Mouse (Mus musculus) small intestine, adult 2 months (tissue): Measurements from ENCODE around the gene Mecom. TPM values are rescaled to one million over a fixed set of nuclear protein-coding genes. Genes with fewer than 3 reads are reported as not detected.
"Not testable (repeated sequence)": the region's sequence is repeated elsewhere in the genome, so short reads cannot be mapped to it uniquely, and the experiment has no call there.

Experiments used
- H3K27ac ChIP-seq: fragments of 200-500 bp; 2 replicates; pipeline ENCODE4 v1.5.1; 2012; ENCODE audit warnings: low read depth, low read length, control low read depth, inconsistent platforms; ENCODE audit not compliant: insufficient read depth
- H3K27me3 ChIP-seq: fragments of 200-500 bp; 2 replicates; pipeline ENCODE4 v1.6.1; 2012; ENCODE audit warnings: mild to moderate bottlenecking, moderate library complexity, low read length, inconsistent platforms; ENCODE audit not compliant: control insufficient read depth, insufficient read depth
- H3K36me3 ChIP-seq: fragments of 200-500 bp; 2 replicates; pipeline ENCODE4 v1.6.1; 2012; ENCODE audit warnings: mild to moderate bottlenecking, low read length, control low read depth, inconsistent platforms; ENCODE audit not compliant: control insufficient read depth, insufficient read depth
- H3K4me1 ChIP-seq: fragments of 200-500 bp; 2 replicates; pipeline ENCODE4 v1.6.1; 2012; ENCODE audit warnings: low read length, inconsistent platforms, mixed read lengths; ENCODE audit not compliant: control insufficient read depth, insufficient read depth, insufficient read length
- H3K4me3 ChIP-seq: fragments of 200-500 bp; 2 replicates; pipeline ENCODE4 v1.5.1; 2012; ENCODE audit warnings: low read depth, mild to moderate bottlenecking, control low read depth, inconsistent platforms, low read length, moderate library complexity
- CTCF ChIP-seq: fragments of 200-500 bp; IDR thresholded peaks from 2 replicates; pipeline ENCODE4 v1.5.1; 2012; ENCODE audit warnings: low read depth, mild to moderate bottlenecking, control low read depth, inconsistent platforms, low read length, moderate library complexity, mixed read lengths; ENCODE audit not compliant: insufficient replicate concordance, insufficient read length; ENCODE audit errors: extremely low read depth
- POLR2A ChIP-seq: fragments of 200-500 bp; IDR thresholded peaks from 2 replicates; pipeline ENCODE4 v1.6.1; 2012; ENCODE audit warnings: low read depth, mild to moderate bottlenecking, control low read depth, inconsistent platforms, low read length, moderate library complexity
- WGBS: fragments of 180-500 bp; shearing (Covaris S2); methylation state at CpG from one replicate; pipeline ENCODE4 v1.1.7; 2018; 5-methylcytosine and 5-hydroxymethylcytosine counted together
- polyA plus RNA-seq: library from polyadenylated mRNA; depleted of rRNA; stranded (reverse); fragments of >200 nt; gene quantifications from 2 replicates; pipeline ENCODE4 v1.2.3, GENCODE M21; 2012

Mecom gene
- polyA plus RNA-seq, 1 experiment = 2.8 TPM

DNA sequence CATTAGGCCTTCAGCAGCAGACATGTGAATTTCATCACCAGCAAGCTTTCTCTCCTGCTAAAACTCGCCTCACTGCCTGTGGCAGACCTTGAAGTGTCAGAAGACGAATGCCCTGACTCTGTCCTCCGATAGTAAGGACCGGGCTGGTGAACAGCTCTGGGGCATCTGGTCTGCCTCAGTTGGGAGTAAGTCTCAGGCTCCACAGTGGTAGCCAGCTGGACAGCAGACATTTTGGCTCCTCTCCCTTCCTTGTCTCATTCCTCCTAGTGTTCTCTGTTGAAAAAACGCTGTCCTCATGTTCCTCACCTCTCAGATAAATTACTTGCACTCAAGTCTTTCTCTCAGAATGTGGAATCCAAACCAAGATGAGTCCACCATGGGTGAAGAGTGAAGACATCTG is 3.5 kb downstream of the Mecom start:
- WGBS = 74% methylated on average over 5 of the region's 5 CpGs
- Histone ChIP-seq H3K27ac (no peak overlapping the region), H3K4me3 (no peak overlapping the region), H3K36me3 (no peaks in the 10 kb centered on the region), H3K4me1 (peaks cover under 1% of the 10 kb centered on the region; the same call in 1 of the 2 replicates), H3K27me3 (no peaks in the 10 kb centered on the region)
- TF ChIP-seq CTCF (no peak), POLR2A (no peak)

DNA sequence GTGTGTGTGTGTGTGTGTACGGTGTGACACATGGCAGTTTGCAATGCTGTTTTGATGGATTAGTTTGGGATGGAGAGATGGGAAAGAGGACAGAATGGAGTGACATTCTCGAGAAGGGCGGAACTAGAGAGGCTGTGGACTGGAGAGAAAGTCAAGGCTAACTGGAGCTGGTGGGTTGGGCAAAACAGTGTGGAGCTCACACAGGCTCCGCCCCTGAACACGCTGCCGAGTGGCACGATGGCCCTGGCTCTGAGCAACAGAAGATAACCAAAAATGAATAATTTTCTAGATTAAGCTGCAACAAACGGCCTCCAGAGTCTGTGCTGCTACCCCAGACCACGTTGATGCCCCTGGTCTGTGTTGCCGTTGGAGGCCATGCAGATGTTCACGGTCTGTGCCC is 12.0 kb downstream of the Mecom start:
- WGBS = 60% methylated on average over 11 of the region's 11 CpGs
- H3K4me1 ChIP-seq = no peaks in the 10 kb centered on the region
- H3K4me3 ChIP-seq = no peak overlapping the region
- H3K36me3 ChIP-seq = no peaks in the 10 kb centered on the region
- no peak for TF ChIP-seq POLR2A
- TF ChIP-seq CTCF = no peak
- no peaks in the 10 kb centered on the region for H3K27me3 ChIP-seq
- H3K27ac ChIP-seq = no peak overlapping the region

DNA sequence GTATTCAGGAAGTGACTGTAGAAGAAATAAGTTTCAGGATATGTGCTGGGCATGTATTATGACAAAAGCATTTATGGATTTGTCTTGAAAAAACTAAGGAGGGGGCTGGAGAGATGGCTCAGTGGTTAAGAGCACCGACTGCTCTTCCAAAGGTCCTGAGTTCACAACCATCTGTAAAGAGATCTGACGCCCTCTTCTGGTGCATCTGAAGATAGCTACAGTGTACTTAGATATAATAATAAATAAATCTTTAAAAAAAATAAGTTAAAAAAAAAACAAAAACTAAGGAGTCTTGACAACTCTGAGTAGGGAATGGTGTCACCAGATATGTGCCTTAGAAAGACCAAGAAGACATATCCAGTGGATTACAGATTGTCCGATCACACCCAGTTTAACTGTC is 27.1 kb downstream of the Mecom start:
- not testable (repeated sequence) for H3K4me3 ChIP-seq, H3K27ac ChIP-seq, H3K36me3 ChIP-seq, H3K4me1 ChIP-seq
- H3K27me3 ChIP-seq = peaks cover 16% of the 10 kb centered on the region
- WGBS = 47% methylated on average over 3 of the region's 3 CpGs

GRCm38 (mm10) chr3:30519425-30519824 is 28.4 kb downstream of the Mecom start:
- no peak for TF ChIP-seq CTCF
- TF ChIP-seq POLR2A = no peak
- Histone ChIP-seq H3K4me3 (no peak overlapping the region), H3K27me3 (peaks cover 30% of the 10 kb centered on the region), H3K4me1 (peaks cover 2% of the 10 kb centered on the region; the same call in 1 of the 2 replicates), H3K27ac (no peak overlapping the region), H3K36me3 (no peaks in the 10 kb centered on the region)
- 46% methylated on average over 1 of the region's 1 CpGs for WGBS

DNA sequence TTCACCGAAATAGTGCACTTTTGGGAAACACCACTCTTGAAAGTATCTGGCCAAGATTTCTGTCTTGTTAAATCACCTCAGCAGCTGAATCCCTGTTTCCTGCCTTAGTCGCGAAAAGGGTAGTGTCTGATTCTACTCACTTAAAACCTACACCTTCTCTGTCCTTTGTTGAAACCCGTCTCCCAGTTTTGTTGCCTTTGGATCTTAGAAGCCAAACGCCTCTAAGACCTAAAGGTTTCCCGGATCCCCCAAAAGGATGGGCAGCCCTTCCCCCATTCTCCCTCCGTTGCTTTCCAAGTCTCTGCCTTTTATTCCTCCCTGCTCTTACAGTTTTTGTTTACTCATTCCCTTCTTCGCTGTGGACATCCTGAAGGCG is 32.0 kb downstream of the Mecom start:
- TF ChIP-seq CTCF = no peak
- TF ChIP-seq POLR2A = no peak
- no peak overlapping the region for H3K27ac ChIP-seq
- 21% methylated on average over 9 of the region's 9 CpGs for WGBS
- H3K4me1 ChIP-seq = peaks cover 5% of the 10 kb centered on the region; the same call in 1 of the 2 replicates
- H3K4me3 ChIP-seq = no peak overlapping the region
- H3K27me3 ChIP-seq = peaks cover 59% of the 10 kb centered on the region
- no peaks in the 10 kb centered on the region for H3K36me3 ChIP-seq

DNA sequence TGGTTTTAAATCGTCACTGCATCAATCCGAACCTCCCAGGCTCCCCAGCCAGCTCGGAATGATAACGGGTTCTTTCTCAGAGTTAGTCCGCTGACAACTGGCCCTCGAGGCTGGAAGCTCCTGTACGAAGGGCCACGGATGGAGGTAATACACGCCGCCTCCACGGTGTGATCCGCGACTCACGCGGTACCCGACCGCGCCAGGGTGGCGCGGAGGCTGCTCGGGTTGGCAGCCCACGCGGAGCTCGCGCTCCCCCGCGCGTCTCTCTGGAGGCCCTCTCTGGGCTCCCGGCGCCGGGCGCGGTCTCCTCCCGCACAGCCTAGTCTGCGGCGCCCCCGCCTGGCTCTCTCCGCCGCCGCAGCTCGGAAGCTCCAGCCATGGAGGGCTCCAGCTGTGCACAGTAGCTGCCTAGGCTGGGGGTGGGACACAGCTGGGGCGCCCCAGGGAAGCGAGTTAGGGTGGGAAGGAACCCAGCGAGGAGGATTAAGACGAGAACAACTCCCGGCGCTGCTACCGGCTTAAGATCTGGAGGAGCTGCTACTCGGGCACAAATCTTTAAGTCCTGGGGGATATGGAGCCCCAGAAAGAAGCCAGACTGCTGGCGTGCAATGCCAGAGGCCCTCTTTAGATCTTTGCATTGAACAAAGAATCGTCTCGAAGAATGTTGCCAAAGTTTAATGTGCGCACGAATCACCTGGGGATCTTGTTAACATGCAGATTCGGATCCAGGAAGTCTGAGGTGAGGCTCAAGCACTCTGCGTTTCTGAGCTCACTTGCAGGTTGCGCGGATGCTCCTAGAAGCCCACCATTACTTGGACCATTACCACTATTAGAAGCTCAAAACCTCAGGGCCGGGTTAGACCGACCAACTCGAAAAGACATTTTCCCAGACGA is 32.7 kb downstream of the Mecom start:
- WGBS = 2% methylated on average over 62 of the region's 62 CpGs
- peak; percentile 29; the same call in 1 of the 2 replicates for TF ChIP-seq CTCF
- TF ChIP-seq POLR2A = no peak
- Histone ChIP-seq H3K27ac (no peak overlapping the region), H3K36me3 (no peaks in the 10 kb centered on the region), H3K4me1 (peaks cover 5% of the 10 kb centered on the region; the same call in 1 of the 2 replicates), H3K27me3 (peaks cover 65% of the 10 kb centered on the region), H3K4me3 (peak overlapping the region; percentile 61)

- Histone ChIP-seq H3K4me1 (peaks cover 6% of the 10 kb centered on the region; the same call in 1 of the 2 replicates), H3K4me3 (peak overlapping the region; percentile 61), H3K36me3 (no peaks in the 10 kb centered on the region), H3K27me3 (peaks cover 73% of the 10 kb centered on the region), H3K27ac (no peak overlapping the region)
- no peak for TF ChIP-seq CTCF
- TF ChIP-seq POLR2A = no peak
- WGBS = 2% methylated on average over 52 of the region's 52 CpGs
Measured at GRCm38 (mm10) chr3:30514051-30514754, 33.6 kb downstream of the Mecom start.
